ENCODE assay signal across 10 mouse cellular contexts in genomic region chr8:121643384-121643783, GRCm38 (mm10). TPM values are rescaled to one million over a fixed set of nuclear protein-coding genes. Genes with fewer than 3 reads are reported as not detected.
DNase-seq lines count a peak whose midpoint lies in the region; ATAC-seq and TF ChIP-seq lines count a peak whose summit lies in the region.
"Had no signal": no experiment of that assay in that cellular context is flagged by ENCODE, and none has a peak within 500 bp of the region (broad histone marks: within the 10 kb centered on the region; RNA-seq: fewer than 3 reads in every experiment).

No protein-coding gene starts in this region.

- 61% methylated on average over 11 of the region's 11 CpGs for WGBS in embryonic facial prominence, embryonic 15.5 days
- WGBS in midbrain, embryonic 15.5 days: 61% methylated on average over 11 of the region's 11 CpGs

- peak overlapping the region; percentile 56 for H3K27ac ChIP-seq in layer of hippocampus, adult 2 months
- peak overlapping the region; percentile 53; the same call in 1 of the 2 replicates for H3K27ac ChIP-seq in embryonic facial prominence, embryonic 15.5 days (replicated peaks)
- H3K27ac ChIP-seq in midbrain, embryonic 15.5 days: peak overlapping the region; percentile 39; the same call in 1 of the 2 replicates

- no peak overlapping the region for H3K4me2 ChIP-seq in embryonic facial prominence, embryonic 15.5 days (replicated peaks)
- H3K4me2 ChIP-seq in midbrain, embryonic 15.5 days: no peak overlapping the region

- no peak for DNase-seq in frontal cortex, postnatal 10 days (ENCODE audit: low spot score in 2 of 2)
- no peak for DNase-seq in layer of hippocampus, adult 2 months (ENCODE audit: low spot score in 2 of 2)
- DNase-seq in layer of hippocampus, postnatal 14 days (ENCODE audit: low spot score in 2 of 2): no peak
- DNase-seq in right cerebral cortex, adult 2 months (ENCODE audit: low spot score in 2 of 2): no peak
- DNase-seq in right cerebral cortex, postnatal 14 days: no peak
- DNase-seq: B cell, adult 2 months; lung, postnatal 14 days had no signal

- H3K36me3 ChIP-seq in embryonic facial prominence, embryonic 15.5 days: no peaks in the 10 kb centered on the region
- H3K36me3 ChIP-seq in midbrain, embryonic 15.5 days (replicated peaks): no peaks in the 10 kb centered on the region

- no peaks in the 10 kb centered on the region for H3K27me3 ChIP-seq in embryonic facial prominence, embryonic 15.5 days
- no peaks in the 10 kb centered on the region for H3K27me3 ChIP-seq in midbrain, embryonic 15.5 days (replicated peaks)

- peaks cover 64% of the 10 kb centered on the region for H3K4me1 ChIP-seq in embryonic facial prominence, embryonic 15.5 days
- peaks cover 80% of the 10 kb centered on the region for H3K4me1 ChIP-seq in midbrain, embryonic 15.5 days

- TF ChIP-seq CTCF in layer of hippocampus, adult 2 months (conservative IDR thresholded peaks at IDR 0.05): no peak

- no peak overlapping the region for H3K9ac ChIP-seq in embryonic facial prominence, embryonic 15.5 days
- no peak overlapping the region for H3K9ac ChIP-seq in midbrain, embryonic 15.5 days

- no peaks in the 10 kb centered on the region for H3K9me3 ChIP-seq in embryonic facial prominence, embryonic 15.5 days (replicated peaks)
- no peaks in the 10 kb centered on the region for H3K9me3 ChIP-seq in midbrain, embryonic 15.5 days

- H3K4me3 ChIP-seq in layer of hippocampus, adult 2 months: peak overlapping the region; percentile 9; the same call in 1 of the 2 replicates
- no peak overlapping the region for H3K4me3 ChIP-seq in embryonic facial prominence, embryonic 15.5 days (replicated peaks)
- H3K4me3 ChIP-seq in midbrain, embryonic 15.5 days: no peak overlapping the region

- peak; percentile 51 for ATAC-seq in frontal cortex, adult (ENCODE audit: low TSS enrichment)
- ATAC-seq in embryonic facial prominence, embryonic 15.5 days (ENCODE audit: insufficient number of reproducible peaks, low FRiP score, low TSS enrichment, low read depth): no peak
- no peak for ATAC-seq in midbrain, embryonic 15.5 days (replicated peaks)

RNA-seq across cellular contexts. Expression of gene Zcchc14, which starts 9.3 kb away (rescaled TPM):
- 10 to 100 TPM; 92.5 to 93.2 TPM for total RNA-seq in layer of hippocampus, adult 2 months (2021)
- total RNA-seq in layer of hippocampus, postnatal 14 days (2021): 10 to 100 TPM; 78.1 to 83.0 TPM
- 15.0 and 16.2 TPM in 2 replicates for polyA plus RNA-seq in embryonic facial prominence, embryonic 15.5 days (2015; fragmentation: Nextera tagmentation; extraction: Ambion mirVana)
- polyA plus RNA-seq in midbrain, embryonic 15.5 days (2015; fragmentation: Nextera tagmentation; extraction: Ambion mirVana): 25.4 and 28.0 TPM in 2 replicates

RNA-seq across cellular contexts. Expression of gene Map1lc3b, which starts 53.2 kb away (rescaled TPM):
- total RNA-seq in layer of hippocampus, adult 2 months (2021): 100 to 1,000 TPM; 166 to 172 TPM
- total RNA-seq in layer of hippocampus, postnatal 14 days (2021): 100 to 1,000 TPM; 172 to 184 TPM
- polyA plus RNA-seq in embryonic facial prominence, embryonic 15.5 days (2015; fragmentation: Nextera tagmentation; extraction: Ambion mirVana): 197 and 206 TPM in 2 replicates
- 372 and 386 TPM in 2 replicates for polyA plus RNA-seq in midbrain, embryonic 15.5 days (2015; fragmentation: Nextera tagmentation; extraction: Ambion mirVana)
